Mouse (Mus musculus): ENCODE measurements around the gene 1810010D01Rik.

Gene 1810010D01Rik

GRCm38 (mm10) chr7:145215476-145215875, 7.6 kb upstream of the 1810010D01Rik start:
- DNase-seq (ENCODE audit: low spot score in 2 of 2) = no peak

- no peak for DNase-seq (ENCODE audit: low spot score in 2 of 2)
Observed at GRCm38 (mm10) chr7:145211680-145212659, 4.1 kb upstream of the 1810010D01Rik start.

DNA sequence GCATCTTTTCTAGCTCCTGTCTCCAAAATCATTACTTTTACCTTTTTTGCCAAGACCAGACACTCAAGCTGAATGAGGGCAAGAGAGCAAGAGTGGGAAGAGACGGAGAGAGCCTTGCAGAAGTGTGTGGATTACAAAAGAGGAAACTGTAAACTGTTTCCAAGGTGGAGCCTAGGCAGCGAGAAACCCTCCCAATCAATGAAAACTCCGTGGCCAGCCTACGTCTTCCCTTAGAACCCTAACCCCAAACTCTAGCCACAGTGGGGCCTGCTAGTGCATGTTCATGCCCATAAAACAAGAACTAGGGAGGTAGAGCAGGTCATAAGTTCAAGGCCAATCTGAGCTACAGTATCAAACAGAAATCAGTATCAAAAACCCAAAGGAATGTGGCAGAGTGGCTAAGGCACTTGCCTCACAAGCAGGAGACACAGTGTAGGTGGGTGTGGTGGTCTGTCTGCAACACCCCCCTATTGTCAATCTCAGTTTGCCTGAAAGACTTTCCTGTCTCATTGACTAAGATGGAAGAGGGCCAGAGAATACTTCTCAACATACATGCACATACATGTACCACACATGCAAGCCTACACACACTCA, 2.7 kb upstream of the 1810010D01Rik start:
- DNase-seq (ENCODE audit: low spot score in 2 of 2) = no peak

DNA sequence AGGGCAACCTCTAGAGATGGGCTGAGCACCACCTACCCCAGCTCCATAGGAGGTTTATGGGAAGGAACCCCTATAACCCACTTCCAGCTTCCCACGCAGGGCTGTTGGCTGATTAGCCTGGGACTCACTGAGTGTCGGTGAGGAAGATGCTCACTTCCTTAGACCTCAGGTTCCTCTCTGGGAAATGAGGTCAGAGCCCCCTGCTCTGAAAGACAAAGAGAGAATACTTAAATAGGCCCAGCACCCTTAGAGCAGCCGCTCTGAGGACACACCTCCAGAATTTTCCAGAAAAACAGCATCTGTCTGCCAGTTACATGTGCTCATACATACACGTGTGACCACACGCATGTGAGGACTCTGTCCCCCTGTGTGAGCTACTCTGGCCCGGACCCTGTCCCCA, 1.1 kb downstream of the 1810010D01Rik start:
- DNase-seq (ENCODE audit: low spot score in 2 of 2) = no peak

DNA sequence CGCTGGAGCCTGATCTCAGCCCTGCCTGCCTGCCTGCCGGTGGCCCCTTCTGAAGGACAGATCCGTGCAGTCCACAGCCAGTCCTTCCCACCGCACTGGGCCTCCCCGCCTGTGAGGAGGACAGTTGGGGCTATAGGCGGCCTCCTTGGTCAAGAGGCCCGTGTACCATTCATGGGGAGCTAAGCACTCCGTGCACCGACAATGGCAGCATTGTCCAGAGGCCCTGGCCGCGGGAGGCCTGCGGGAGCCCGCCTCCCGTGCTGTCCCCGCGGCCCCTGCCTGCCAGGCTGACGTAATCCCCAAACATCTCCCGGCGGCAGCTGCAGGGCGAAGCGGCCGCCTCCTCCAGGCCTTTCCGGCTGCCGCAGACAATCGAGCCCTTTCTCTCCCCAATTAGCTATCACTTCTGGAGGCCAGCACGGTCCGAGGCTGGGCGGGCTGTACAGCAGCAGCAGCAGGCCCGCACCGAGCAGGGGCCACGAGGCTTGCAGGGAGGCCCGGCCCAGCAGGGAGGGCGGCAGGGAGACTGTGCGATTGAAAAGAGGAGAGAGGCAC, 1.8 kb downstream of the 1810010D01Rik start:
- peak; percentile 50 to 62 for DNase-seq (ENCODE audit: low spot score in 2 of 2)

DNA sequence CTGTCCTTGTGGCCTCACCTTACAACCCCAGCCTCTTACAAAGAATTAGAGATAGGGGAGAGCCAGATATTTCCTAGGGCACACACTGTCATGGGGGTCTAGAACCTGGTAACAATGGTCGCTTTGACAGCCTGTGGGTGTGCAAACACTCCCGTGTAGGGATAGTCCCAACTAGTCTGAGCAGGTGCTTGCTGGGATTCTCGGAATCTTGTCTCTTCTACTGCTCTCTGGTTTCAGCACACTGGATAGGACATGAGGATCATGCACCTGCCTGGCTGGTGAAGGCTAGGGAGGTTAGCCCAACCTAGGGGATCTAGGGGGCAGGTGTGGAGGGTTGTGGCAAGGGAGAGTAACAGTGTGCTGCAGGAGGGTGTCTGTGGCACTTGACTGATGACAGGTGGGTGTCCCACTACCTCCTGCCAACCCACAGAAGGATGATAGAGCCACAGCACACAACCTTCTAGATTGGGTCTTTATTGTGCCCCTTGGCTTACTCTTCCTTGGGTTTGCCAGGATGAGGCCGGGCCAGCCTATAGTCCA, 2.5 kb downstream of the 1810010D01Rik start:
- DNase-seq (ENCODE audit: low spot score in 2 of 2) = no peak

GRCm38 (mm10) chr7:145199711-145200110, 8.2 kb downstream of the 1810010D01Rik start:
- no peak for DNase-seq (ENCODE audit: low spot score in 2 of 2)

GRCm38 (mm10) chr7:145198223-145198714, 9.7 kb downstream of the 1810010D01Rik start:
- DNase-seq (ENCODE audit: low spot score in 2 of 2) = peak in 1 of 2 experiments; percentile 33

- no peak for DNase-seq (ENCODE audit: low spot score in 2 of 2)
Observed at GRCm38 (mm10) chr7:145197711-145198110, 10.2 kb downstream of the 1810010D01Rik start.

DNA sequence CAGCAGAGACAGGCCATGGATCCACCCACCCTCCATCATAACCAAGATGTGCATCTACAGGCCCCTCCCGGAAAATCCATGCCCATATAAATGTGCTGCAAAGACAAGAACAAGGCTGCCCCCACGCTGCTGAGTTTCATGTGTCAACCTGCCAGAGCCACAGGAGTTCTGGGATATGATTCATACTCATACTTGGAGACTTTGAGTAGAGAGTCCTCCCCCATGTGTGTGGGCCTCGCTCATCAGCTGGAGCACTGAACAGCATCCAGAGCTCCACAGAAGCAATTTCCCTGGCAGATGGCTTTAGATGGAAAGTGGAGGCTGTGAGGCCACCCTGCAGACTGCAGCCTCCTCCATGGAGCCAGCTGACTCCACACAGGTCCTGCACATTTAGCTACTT, 10.9 kb downstream of the 1810010D01Rik start:
- DNase-seq (ENCODE audit: low spot score in 2 of 2) = peak; percentile 63 to 84

GRCm38 (mm10) chr7:145196340-145196739, 11.6 kb downstream of the 1810010D01Rik start:
- DNase-seq (ENCODE audit: low spot score in 2 of 2) = no peak

DNA sequence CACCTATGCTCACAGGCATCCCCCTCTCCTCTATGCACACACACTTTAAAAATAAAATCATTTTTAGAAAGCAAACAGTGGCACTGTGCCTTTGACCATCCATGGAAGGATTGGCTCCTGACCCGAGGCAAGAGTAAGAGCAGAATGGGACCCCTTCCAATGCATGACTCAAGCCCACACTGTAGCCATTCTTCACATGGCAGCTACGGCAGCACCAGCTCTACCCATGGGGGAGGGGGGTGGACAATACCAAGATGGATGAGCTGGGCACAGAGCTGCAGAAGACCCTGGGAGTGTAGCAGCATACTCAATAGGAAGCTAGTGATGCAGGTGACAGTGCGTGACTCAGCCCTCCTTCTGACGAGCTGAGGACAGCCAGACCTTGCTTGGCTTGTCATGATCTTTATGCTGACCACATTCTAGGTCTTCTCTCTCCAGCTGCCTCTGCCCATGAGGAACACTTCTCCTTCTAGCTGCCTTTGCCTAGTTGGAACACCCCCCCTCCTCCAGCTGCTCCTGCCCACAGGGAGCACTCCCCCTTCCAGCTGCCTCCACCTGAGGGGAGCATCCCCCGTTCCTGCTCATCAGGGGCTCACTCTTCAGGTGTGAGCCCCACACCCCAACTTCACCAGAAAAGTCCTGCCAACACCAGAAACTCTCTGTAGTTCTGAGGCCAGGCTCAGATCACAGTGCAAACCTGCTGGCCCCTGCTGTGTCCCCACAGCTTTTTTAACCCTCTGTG, 12.6 kb downstream of the 1810010D01Rik start:
- DNase-seq (ENCODE audit: low spot score in 2 of 2) = no peak

GRCm38 (mm10) chr7:145194455-145195161, 13.3 kb downstream of the 1810010D01Rik start:
- DNase-seq (ENCODE audit: low spot score in 2 of 2) = peak in 1 of 2 experiments; percentile 47

DNA sequence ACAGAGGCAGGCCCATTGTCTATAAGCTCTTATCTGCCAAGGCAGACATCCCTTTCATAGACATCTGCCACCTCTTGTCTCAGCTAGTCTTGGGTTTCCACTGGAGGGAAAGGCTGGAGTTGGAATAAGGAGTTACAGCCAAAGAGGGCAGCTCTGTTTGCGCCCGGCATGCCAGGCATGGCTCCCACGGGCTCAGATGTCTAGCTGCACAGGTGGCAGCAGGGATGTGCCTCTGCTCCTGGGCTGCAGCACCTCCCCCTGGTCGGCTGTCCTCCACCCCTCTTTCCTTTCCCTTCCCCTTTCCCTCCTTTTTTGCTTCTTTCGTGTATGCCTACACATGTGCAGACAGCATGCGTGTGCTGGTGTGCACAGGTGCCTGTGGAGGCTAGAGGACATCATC, 15.1 kb downstream of the 1810010D01Rik start:
- DNase-seq (ENCODE audit: low spot score in 2 of 2) = no peak

DNA sequence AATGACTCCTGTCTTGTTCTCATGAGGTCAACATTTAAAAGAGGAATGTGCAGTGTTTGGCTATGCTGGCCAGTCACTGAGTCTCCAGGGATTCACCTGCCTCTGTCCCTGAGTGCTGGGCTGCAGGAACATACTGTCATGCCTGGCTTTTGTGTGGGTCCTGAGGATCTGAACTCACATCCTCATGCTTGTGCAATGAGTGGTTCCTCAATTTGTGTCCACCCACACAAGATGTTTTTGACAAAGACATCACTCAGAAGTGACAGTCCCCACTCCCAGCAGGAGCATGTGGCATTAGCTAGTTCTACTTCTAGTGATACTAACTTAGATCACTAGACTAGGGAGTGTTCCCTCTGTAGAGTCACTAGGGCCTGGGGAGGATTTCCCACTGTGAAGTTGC, 17.4 kb downstream of the 1810010D01Rik start:
- no peak for DNase-seq (ENCODE audit: low spot score in 2 of 2)

DNA sequence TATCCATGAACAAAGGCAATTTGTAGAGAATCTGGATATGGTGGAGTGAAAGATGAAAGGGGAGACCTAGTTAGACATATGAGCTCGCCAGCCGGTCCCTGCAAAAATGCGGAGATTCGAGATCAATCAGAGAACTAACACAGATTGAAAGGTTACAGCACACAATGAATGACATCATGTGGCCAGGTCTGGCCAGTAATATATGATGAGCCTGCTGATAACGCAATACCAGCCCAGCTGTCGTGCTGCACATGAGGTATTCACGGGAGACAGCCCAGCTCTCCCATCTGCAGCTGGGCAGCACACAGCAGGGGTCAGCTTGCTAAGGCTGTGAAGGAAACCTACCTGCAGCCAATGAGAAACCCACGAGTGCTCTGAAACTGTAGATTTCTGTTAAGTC, 18.6 kb downstream of the 1810010D01Rik start:
- DNase-seq (ENCODE audit: low spot score in 2 of 2) = no peak

DNA sequence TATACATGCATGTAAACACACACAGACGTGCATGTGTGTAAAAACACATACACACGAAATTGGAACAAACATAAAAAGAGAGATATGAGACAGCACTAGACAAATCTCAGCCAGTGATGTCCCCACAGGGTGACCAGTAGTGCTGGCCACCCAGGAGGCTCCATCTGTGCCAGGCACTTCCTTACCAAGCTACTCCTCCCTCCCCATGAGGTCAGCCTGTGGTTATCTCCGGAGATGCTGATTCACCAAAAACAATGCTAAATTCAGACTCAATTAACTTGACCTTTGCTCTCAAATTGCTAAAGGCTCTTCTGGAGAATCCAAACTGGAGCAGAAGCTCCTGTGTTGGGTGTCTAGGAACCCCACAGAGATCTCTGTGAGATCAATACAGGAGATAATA, 20.1 kb downstream of the 1810010D01Rik start:
- DNase-seq (ENCODE audit: low spot score in 2 of 2) = no peak

DNA sequence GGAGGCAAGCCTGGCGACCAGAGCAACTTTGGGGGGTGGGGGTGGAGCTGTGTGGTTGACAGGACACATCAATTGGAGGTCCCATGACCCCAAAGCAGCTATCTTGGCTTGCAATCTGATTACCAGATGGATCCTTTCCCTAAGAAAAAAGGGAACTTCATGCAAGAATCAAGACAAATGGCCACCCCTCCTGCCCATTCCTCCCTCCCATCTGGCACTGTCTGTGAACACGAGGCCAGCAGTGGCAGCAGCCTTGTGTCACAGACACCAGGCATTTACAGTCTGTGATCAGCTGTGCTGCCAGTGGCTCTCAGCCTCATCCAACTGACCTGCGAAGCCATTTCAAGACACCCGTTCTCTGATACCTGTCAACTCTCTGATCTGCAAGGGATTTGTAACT, 25.5 kb downstream of the 1810010D01Rik start:
- no peak for DNase-seq (ENCODE audit: low spot score in 2 of 2)

DNA sequence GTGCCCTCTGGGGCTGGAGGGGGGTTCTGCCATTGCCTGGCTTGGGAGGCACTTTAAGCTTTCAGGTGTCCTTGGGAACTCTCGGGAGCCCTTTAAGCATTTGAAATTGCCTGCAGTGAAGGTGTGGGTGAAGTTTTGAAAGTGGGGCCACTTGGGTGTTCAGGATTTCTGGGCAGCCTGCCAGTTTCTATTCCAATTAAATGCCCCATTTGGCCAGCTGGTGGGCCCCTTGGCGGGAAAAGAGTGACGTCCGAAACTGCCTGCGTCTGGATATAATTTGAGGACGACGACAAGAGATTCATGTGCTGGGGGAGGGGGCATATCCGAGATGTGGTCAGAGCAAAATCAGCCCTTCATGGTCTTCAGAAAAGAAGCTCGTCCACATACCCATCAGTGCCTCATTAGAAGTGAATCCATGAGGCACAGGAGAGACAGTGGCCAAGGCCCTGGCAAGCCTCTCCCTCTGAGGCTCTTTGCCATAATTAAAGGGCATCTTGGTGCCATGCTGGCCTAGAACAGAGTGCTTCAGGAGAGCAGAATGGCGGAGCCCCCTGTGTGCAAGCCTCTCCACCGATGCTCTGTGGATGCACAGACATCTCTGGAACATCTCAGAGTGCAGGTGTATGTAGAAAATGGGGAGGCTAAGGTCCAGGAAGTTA, 26.4 kb downstream of the 1810010D01Rik start:
- no peak for DNase-seq (ENCODE audit: low spot score in 2 of 2)

DNA sequence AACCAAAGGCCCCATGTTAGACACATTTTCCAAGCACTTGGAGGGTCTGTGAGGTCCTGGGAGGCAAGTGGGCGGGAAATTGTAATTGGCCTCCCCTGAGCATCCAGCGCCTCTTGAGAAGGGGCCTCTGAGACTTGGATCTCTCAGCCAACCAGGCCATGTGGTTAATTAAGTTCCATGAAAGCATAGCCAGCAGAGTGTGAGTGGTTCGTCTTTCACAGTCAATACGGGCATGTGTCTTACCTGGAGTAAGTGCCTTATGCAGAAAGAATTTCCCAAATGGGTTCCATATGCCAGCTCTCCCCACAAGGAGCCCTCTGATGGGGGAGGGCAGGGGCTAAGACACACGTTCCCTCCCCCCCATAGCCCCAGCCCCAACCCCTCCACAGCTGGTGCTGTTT, 28.2 kb downstream of the 1810010D01Rik start:
- no peak for DNase-seq (ENCODE audit: low spot score in 2 of 2)
